Mouse (Mus musculus): ENCODE measurements around the gene Mitf. TPM values are rescaled to one million over a fixed set of nuclear protein-coding genes. Genes with fewer than 3 reads are reported as not detected.

Mitf gene
- polyA plus RNA-seq, 1 experiment from 2014 or later: 3.1 TPM

DNA sequence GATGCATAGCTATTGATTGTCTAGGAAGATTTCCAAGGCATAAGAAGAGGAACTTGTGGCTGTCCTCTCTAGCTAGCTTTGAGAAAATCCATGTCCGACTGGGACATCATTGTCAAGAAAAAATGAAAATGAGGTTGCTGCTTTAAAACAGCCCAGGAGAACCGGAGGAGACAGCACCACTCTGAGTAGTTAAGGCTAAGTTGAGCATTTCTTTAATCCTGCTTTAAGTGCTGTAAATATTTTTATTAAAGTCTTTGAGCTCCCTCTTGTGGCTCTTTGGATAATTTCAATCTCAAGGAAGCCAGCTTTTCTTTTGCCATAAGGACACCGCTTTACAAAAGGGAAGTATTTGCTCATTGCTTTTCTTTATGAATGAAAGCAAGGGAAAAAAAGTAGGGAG, 196.3 kb downstream of the Mitf start:
- no peaks in the 10 kb centered on the region for H3K9me3 ChIP-seq (ENCODE audit: control insufficient read depth, low read length)
- H3K9ac ChIP-seq: no peak overlapping the region
- no peaks in the 10 kb centered on the region for H3K4me1 ChIP-seq (replicated peaks; ENCODE audit: control insufficient read depth, insufficient read depth, low read length)
- no peak overlapping the region for H3K4me2 ChIP-seq (replicated peaks)
- DNase-seq (ENCODE audit: low spot score) (peak; percentile 93), ATAC-seq (ENCODE audit: low FRiP score) (0 out of 2 replicates have a peak, but pooled peaks have one; percentile 31)
- H3K27me3 ChIP-seq (ENCODE audit: control insufficient read depth, insufficient read depth, low read length): no peaks in the 10 kb centered on the region
- WGBS: 19% methylated on average over 3 of the region's 3 CpGs
- H3K27ac ChIP-seq: no peak overlapping the region
- H3K4me3 ChIP-seq (replicated peaks; ENCODE audit: low read length): no peak overlapping the region
- no peaks in the 10 kb centered on the region for H3K36me3 ChIP-seq (replicated peaks; ENCODE audit: control insufficient read depth, insufficient read depth)

DNA sequence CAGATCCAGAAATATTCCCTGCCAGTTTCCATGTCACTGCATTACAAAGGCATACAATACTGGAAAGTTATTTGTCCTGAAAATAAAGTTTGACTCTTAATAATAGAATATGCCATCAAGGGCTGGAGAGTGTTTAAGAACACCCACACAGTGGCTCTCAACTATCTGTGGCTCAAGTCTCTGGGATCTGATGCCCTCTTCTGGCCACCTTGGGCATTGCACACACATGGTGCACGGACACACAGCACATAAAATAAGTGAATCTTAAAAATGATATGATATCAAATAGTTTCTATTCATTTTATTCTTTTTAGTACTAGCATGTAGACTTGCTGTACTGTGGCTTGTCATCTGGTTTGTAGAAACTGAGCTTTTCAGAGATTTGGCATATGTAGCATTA, 198.7 kb downstream of the Mitf start:
- no peaks in the 10 kb centered on the region for H3K4me1 ChIP-seq (replicated peaks; ENCODE audit: control insufficient read depth, insufficient read depth, low read length)
- no peaks in the 10 kb centered on the region for H3K36me3 ChIP-seq (replicated peaks; ENCODE audit: control insufficient read depth, insufficient read depth)
- no peak overlapping the region for H3K4me3 ChIP-seq (replicated peaks; ENCODE audit: low read length)
- H3K27ac ChIP-seq: no peak overlapping the region
- no peak for DNase-seq (ENCODE audit: low spot score)
- no peaks in the 10 kb centered on the region for H3K9me3 ChIP-seq (ENCODE audit: control insufficient read depth, low read length)
- H3K9ac ChIP-seq: no peak overlapping the region
- no peak for ATAC-seq (ENCODE audit: low FRiP score)
- H3K27me3 ChIP-seq (ENCODE audit: control insufficient read depth, insufficient read depth, low read length): no peaks in the 10 kb centered on the region
- WGBS: 74% methylated on average over 1 of the region's 1 CpGs
- H3K4me2 ChIP-seq (replicated peaks): no peak overlapping the region

DNA sequence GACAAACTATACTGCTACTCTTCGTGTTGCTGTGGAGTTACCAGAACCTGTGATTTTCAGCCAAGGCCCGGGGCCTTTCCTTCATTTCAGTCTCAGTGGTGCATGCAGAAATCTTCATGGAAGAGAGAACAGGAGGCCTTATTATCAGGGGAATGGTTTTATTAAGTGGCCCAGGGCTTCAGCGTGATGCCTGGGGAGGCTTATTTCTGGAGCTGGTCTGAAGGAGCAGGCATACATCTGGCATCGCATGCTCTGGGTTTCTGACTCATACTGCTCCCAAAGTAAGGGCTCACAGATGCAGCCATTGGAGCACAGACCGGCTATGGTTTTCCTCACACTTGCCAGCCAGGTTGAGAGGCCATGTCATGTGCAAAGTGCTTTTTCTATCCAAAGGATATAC, 208.2 kb downstream of the Mitf start:
- Histone ChIP-seq H3K27ac (no peak overlapping the region), H3K9me3 (ENCODE audit: control insufficient read depth, low read length) (no peaks in the 10 kb centered on the region), H3K4me3 (replicated peaks; ENCODE audit: low read length) (no peak overlapping the region), H3K9ac (no peak overlapping the region), H3K4me2 (replicated peaks) (no peak overlapping the region), H3K36me3 (replicated peaks; ENCODE audit: control insufficient read depth, insufficient read depth) (no peaks in the 10 kb centered on the region), H3K4me1 (replicated peaks; ENCODE audit: control insufficient read depth, insufficient read depth, low read length) (no peaks in the 10 kb centered on the region), H3K27me3 (ENCODE audit: control insufficient read depth, insufficient read depth, low read length) (no peaks in the 10 kb centered on the region)
- DNase-seq (ENCODE audit: low spot score) (no peak), ATAC-seq (ENCODE audit: low FRiP score) (no peak)
- WGBS: 81% methylated on average over 5 of the region's 5 CpGs

DNA sequence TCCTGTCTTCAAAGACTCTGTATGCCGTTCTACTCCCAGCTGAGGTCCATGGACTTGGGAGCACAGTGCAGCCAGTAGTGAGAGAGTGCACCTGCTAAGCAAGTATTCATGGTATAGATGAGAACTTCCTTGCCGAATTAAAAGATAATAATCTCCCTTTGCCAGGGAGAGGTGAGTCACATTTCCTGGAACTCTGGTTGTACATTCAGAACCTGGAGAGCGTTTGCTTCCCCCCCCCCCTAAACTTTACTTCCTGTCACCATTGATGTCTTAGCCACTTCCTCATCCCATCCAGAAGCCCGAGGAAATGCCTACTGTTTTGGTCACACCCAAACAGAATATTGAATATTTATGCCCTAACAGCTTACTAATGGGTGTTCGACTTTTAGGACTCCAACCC, 209.0 kb downstream of the Mitf start:
- no peak overlapping the region for H3K4me2 ChIP-seq (replicated peaks)
- no peak for DNase-seq (ENCODE audit: low spot score)
- no peak overlapping the region for H3K4me3 ChIP-seq (replicated peaks; ENCODE audit: low read length)
- H3K4me1 ChIP-seq (replicated peaks; ENCODE audit: control insufficient read depth, insufficient read depth, low read length): no peaks in the 10 kb centered on the region
- H3K9ac ChIP-seq: no peak overlapping the region
- 82% methylated on average over 5 of the region's 5 CpGs for WGBS
- no peak overlapping the region for H3K27ac ChIP-seq
- H3K27me3 ChIP-seq (ENCODE audit: control insufficient read depth, insufficient read depth, low read length): no peaks in the 10 kb centered on the region
- H3K36me3 ChIP-seq (replicated peaks; ENCODE audit: control insufficient read depth, insufficient read depth): no peaks in the 10 kb centered on the region
- H3K9me3 ChIP-seq (ENCODE audit: control insufficient read depth, low read length): no peaks in the 10 kb centered on the region
- ATAC-seq (ENCODE audit: low FRiP score): no peak

DNA sequence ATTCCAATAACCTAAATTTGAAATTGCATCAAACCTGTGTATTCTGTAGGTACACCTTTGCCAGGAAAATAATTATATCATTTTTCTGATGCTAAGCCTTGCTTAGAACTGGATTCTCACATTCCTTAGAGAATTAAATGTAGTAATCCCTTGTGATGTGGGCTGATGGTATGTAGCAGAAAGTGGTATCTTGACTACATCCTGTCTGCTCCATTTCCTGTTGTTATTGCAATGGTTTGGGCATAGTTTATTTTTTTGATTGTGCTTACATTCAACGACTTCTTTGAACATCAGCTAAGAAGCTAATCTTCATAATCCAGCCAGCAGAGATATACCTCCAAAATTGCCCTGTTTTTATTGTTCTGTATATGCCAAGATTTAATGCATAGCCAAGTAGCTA, 217.0 kb downstream of the Mitf start:
- WGBS: 85% methylated on average over 1 of the region's 1 CpGs
- Histone ChIP-seq H3K4me3 (replicated peaks; ENCODE audit: low read length) (no peak overlapping the region), H3K27ac (no peak overlapping the region), H3K27me3 (ENCODE audit: control insufficient read depth, insufficient read depth, low read length) (0 out of 2 replicates have a peak, but pooled peaks cover 2% of the 10 kb centered on the region), H3K9me3 (ENCODE audit: control insufficient read depth, low read length) (no peaks in the 10 kb centered on the region), H3K9ac (no peak overlapping the region), H3K4me2 (replicated peaks) (no peak overlapping the region), H3K36me3 (replicated peaks; ENCODE audit: control insufficient read depth, insufficient read depth) (no peaks in the 10 kb centered on the region), H3K4me1 (replicated peaks; ENCODE audit: control insufficient read depth, insufficient read depth, low read length) (no peaks in the 10 kb centered on the region)
- no peak for ATAC-seq (ENCODE audit: low FRiP score)
- DNase-seq (ENCODE audit: low spot score): no peak

DNA sequence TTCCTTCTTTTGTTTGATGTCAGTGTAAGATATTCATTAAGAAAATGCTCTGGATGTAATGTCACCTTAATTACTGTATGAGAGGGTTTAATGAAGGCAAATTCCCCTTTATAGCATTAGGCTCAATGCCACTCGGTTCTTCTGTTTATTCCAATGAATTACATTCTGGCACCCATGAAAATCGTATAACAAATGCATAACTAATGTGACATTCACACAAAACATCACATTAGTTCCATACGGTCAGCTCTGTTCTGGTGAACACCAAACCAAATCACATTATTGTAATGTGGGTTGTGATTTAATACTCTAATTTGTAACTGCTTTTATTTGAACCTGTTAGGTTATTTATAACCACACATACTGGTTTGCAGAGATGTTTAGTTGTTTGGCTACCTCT, 231.7 kb downstream of the Mitf start:
- ATAC-seq (ENCODE audit: low FRiP score): no peak
- 25% methylated on average over 3 of the region's 3 CpGs for WGBS

DNA sequence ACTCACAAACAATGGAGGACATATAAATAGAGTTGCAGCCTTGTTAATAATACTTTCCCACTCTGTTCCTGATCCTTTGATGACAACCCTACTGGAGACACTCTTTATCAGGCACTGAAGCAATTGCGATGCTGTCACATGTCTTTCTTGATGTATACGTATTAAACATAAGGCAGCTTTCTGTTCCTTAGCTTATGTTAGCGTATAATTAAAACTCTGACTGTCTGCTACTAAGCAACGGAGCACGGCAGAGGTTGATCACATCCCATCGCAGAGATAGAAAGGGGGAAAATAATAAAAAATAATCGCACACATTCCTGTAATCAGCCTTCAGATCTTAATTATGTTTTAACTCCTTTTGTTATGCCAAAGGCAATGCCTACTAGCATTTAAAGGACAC, 234.9 kb downstream of the Mitf start:
- Histone ChIP-seq H3K9me3 (ENCODE audit: control insufficient read depth, low read length) (no peaks in the 10 kb centered on the region), H3K4me3 (replicated peaks; ENCODE audit: low read length) (no peak overlapping the region), H3K4me1 (replicated peaks; ENCODE audit: control insufficient read depth, insufficient read depth, low read length) (0 out of 2 replicates have a peak, but pooled peaks cover 5% of the 10 kb centered on the region), H3K4me2 (replicated peaks) (no peak overlapping the region), H3K36me3 (replicated peaks; ENCODE audit: control insufficient read depth, insufficient read depth) (no peaks in the 10 kb centered on the region), H3K9ac (no peak overlapping the region), H3K27ac (no peak overlapping the region), H3K27me3 (ENCODE audit: control insufficient read depth, insufficient read depth, low read length) (peaks cover 56% of the 10 kb centered on the region)
- ATAC-seq (ENCODE audit: low FRiP score) (no peak), DNase-seq (ENCODE audit: low spot score) (no peak)
- 67% methylated on average over 7 of the region's 7 CpGs for WGBS

More for the DNA sequence above, 231.7 kb downstream of the Mitf start:
- H3K4me2 ChIP-seq (replicated peaks): no peak overlapping the region
- no peak overlapping the region for H3K4me3 ChIP-seq (replicated peaks; ENCODE audit: low read length)
- no peak overlapping the region for H3K27ac ChIP-seq
- no peaks in the 10 kb centered on the region for H3K4me1 ChIP-seq (replicated peaks; ENCODE audit: control insufficient read depth, insufficient read depth, low read length)
- no peaks in the 10 kb centered on the region for H3K36me3 ChIP-seq (replicated peaks; ENCODE audit: control insufficient read depth, insufficient read depth)
- peaks cover 72% of the 10 kb centered on the region for H3K27me3 ChIP-seq (ENCODE audit: control insufficient read depth, insufficient read depth, low read length)
- no peaks in the 10 kb centered on the region for H3K9me3 ChIP-seq (ENCODE audit: control insufficient read depth, low read length)
- H3K9ac ChIP-seq: no peak overlapping the region
- DNase-seq (ENCODE audit: low spot score): no peak

DNA sequence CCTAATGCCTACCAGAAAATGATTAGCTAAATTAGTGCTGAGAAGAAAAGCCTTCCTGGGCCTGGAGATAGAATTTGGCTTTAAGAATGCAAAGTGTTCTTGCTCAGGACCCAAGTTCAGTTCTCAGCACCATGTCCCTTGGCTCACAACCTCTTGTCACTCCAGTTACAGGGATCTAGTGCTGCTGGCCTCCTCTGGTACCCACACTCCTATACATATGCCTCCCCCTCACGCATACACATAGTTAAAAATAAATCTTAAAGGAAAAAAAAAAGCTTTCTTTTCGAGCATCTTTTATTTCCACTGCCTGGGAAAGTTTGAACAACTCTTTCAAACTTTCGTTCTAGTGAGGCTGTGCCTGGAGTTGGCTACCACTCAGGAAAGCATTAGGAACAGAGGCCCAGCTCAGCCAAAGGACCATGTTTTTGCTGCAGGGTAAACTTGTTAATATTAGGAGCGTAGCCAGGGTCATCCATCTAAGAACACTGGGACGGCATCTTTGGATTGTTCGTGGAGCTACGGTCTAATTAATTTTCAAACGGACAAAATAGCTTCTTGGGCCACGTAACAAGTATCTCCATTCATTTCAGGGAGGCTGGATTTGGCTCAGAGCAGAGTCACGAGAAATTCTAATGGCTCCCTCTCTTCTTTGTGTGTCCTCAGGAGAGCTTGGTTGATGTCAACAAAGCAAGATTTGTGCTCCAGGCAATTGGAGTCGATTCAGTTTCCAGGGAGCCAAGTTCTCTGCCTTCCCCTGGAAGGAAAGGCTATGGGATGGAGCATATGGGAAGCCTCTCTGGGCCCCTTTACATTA, 239.7 kb downstream of the Mitf start:
- peak; percentile 89 for ATAC-seq (ENCODE audit: low FRiP score)
- peak; percentile 66 for DNase-seq (ENCODE audit: low spot score)
- peaks cover 38% of the 10 kb centered on the region for H3K27me3 ChIP-seq (ENCODE audit: control insufficient read depth, insufficient read depth, low read length)
- WGBS: 36% methylated on average over 11 of the region's 11 CpGs
- no peaks in the 10 kb centered on the region for H3K9me3 ChIP-seq (ENCODE audit: control insufficient read depth, low read length)
- no peaks in the 10 kb centered on the region for H3K36me3 ChIP-seq (replicated peaks; ENCODE audit: control insufficient read depth, insufficient read depth)
- H3K9ac ChIP-seq: no peak overlapping the region
- no peak overlapping the region for H3K4me3 ChIP-seq (replicated peaks; ENCODE audit: low read length)
- peak overlapping the region; percentile 47; the same call in 1 of the 2 replicates for H3K27ac ChIP-seq
- H3K4me1 ChIP-seq (replicated peaks; ENCODE audit: control insufficient read depth, insufficient read depth, low read length): peaks cover 12% of the 10 kb centered on the region
- H3K4me2 ChIP-seq (replicated peaks): no peak overlapping the region

DNA sequence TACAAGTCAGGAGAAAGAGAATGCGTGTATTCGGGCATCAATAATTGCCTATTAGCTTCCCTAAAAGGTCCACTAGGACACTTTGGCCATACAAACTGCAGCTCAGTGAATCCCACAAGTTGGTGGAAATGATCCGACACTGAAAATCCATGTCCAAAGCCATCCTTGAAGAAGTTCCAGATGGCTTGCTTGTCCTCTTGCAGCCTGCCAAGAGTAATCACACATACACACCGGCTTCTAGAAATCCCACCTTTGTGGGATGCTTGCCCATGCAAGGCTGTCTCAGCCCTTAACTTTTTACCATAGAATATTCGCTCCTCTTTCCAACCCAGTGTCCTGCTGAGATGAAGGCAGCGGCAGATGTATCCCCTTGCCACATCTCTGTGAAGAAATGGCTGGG, 240.9 kb downstream of the Mitf start:
- no peak for DNase-seq (ENCODE audit: low spot score)
- peaks cover 12% of the 10 kb centered on the region for H3K4me1 ChIP-seq (replicated peaks; ENCODE audit: control insufficient read depth, insufficient read depth, low read length)
- H3K4me2 ChIP-seq (replicated peaks): no peak overlapping the region
- no peak overlapping the region for H3K4me3 ChIP-seq (replicated peaks; ENCODE audit: low read length)
- no peaks in the 10 kb centered on the region for H3K36me3 ChIP-seq (replicated peaks; ENCODE audit: control insufficient read depth, insufficient read depth)
- no peaks in the 10 kb centered on the region for H3K9me3 ChIP-seq (ENCODE audit: control insufficient read depth, low read length)
- H3K9ac ChIP-seq: no peak overlapping the region
- ATAC-seq (ENCODE audit: low FRiP score): no peak
- no peak overlapping the region for H3K27ac ChIP-seq
- H3K27me3 ChIP-seq (ENCODE audit: control insufficient read depth, insufficient read depth, low read length): peaks cover 25% of the 10 kb centered on the region
- WGBS: 41% methylated on average over 6 of the region's 6 CpGs
